Mouse (Mus musculus): ENCODE data around the gene Syngr1. TPM values are rescaled to one million over a fixed set of nuclear protein-coding genes. Genes with fewer than 3 reads are reported as not detected.

Syngr1 gene
- total RNA-seq, 2 experiments from 2014 or later = 46.1 to 46.4 TPM

GRCm38 (mm10) chr15:80082661-80083275 lies 8.4 kb upstream of the Syngr1 start:
- intact Hi-C loops (cut with DNase I) = loop anchor here (5.0 to 10.0 kb wide), 3 partner anchors 250 to 622 kb away; partner anchors contain the start of genes Cbx6, Npcd and Sun2
- H3K27ac ChIP-seq = peak overlapping the region; percentile 95
- TF ChIP-seq CTCF (IDR thresholded peaks at IDR 0.05) = no peak
- DNase-seq = no peak
- H3K4me3 ChIP-seq = peak overlapping the region; percentile 85

- DNase-seq = peak; percentile 97
- no peak for TF ChIP-seq CTCF (IDR thresholded peaks at IDR 0.05)
- intact Hi-C loops (cut with DNase I) = loop anchor here (5.0 to 10.0 kb wide), 3 partner anchors 251 to 621 kb away; partner anchors contain the start of genes Cbx6, Npcd and Sun2
- H3K4me3 ChIP-seq = peak overlapping the region; percentile 85
- peak overlapping the region; percentile 95 for H3K27ac ChIP-seq
Measured at GRCm38 (mm10) chr15:80083276-80083731, 7.8 kb upstream of the Syngr1 start.

- intact Hi-C loops (cut with DNase I) = loop anchor here (5.0 to 10.0 kb wide), 3 partner anchors 251 to 621 kb away; partner anchors contain the start of genes Cbx6, Npcd and Sun2
- TF ChIP-seq CTCF (IDR thresholded peaks at IDR 0.05) = no peak
- Histone ChIP-seq H3K27ac (peak overlapping the region; percentile 95), H3K4me3 (peak overlapping the region; percentile 85)
- DNase-seq = no peak
Measured at GRCm38 (mm10) chr15:80083740-80084139, 7.4 kb upstream of the Syngr1 start.

- intact Hi-C loops (cut with DNase I) = loop anchor here (10.0 kb wide), 2 partner anchors 343 to 617 kb away; partner anchors contain the start of gene Sun2
- no peak overlapping the region for H3K27ac ChIP-seq
- no peak for TF ChIP-seq CTCF (IDR thresholded peaks at IDR 0.05)
- DNase-seq = no peak
- no peak overlapping the region for H3K4me3 ChIP-seq
Measured at GRCm38 (mm10) chr15:80087406-80088012, 3.6 kb upstream of the Syngr1 start.

GRCm38 (mm10) chr15:80088637-80089036 lies 2.5 kb upstream of the Syngr1 start:
- peak; percentile 90 for DNase-seq
- TF ChIP-seq CTCF (IDR thresholded peaks at IDR 0.05) = peak; percentile 91
- Histone ChIP-seq H3K27ac (no peak overlapping the region), H3K4me3 (no peak overlapping the region)
- intact Hi-C loops (cut with DNase I) = loop anchor here (10.0 kb wide), 2 partner anchors 344 to 616 kb away; partner anchors contain the start of gene Sun2

- no peak for DNase-seq
- Histone ChIP-seq H3K4me3 (no peak overlapping the region), H3K27ac (peak overlapping the region; percentile 93)
- no peak for TF ChIP-seq CTCF (IDR thresholded peaks at IDR 0.05)
- intact Hi-C loops (cut with DNase I) = loop anchor here (2.0 to 5.0 kb wide), 2 partner anchors 43 to 137 kb away; partner anchors contain the start of gene Tab1
Measured at GRCm38 (mm10) chr15:80090155-80090554, 979 bp upstream of the Syngr1 start.

GRCm38 (mm10) chr15:80090741-80091120 lies 403 bp upstream of the Syngr1 start:
- peak overlapping the region; percentile 87 for H3K4me3 ChIP-seq
- TF ChIP-seq CTCF (IDR thresholded peaks at IDR 0.05) = no peak
- peak overlapping the region; percentile 93 for H3K27ac ChIP-seq
- no peak for DNase-seq
- intact Hi-C loops (cut with DNase I) = loop anchor here (2.0 to 5.0 kb wide), 2 partner anchors 42 to 137 kb away; partner anchors contain the start of gene Tab1

GRCm38 (mm10) chr15:80092041-80092441 lies 907 bp downstream of the Syngr1 start:
- intact Hi-C loops (cut with DNase I) = loop anchor here (5.0 kb wide), 1 partner anchor 135 kb away; no protein-coding TSS in a partner anchor
- no peak for DNase-seq
- Histone ChIP-seq H3K27ac (peak overlapping the region; percentile 93), H3K4me3 (peak overlapping the region; percentile 87)
- no peak for TF ChIP-seq CTCF (IDR thresholded peaks at IDR 0.05)

GRCm38 (mm10) chr15:80092599-80092998 lies 1.5 kb downstream of the Syngr1 start:
- TF ChIP-seq CTCF (IDR thresholded peaks at IDR 0.05) = no peak
- no peak overlapping the region for H3K4me3 ChIP-seq
- H3K27ac ChIP-seq = no peak overlapping the region
- intact Hi-C loops (cut with DNase I) = loop anchor here (5.0 kb wide), 1 partner anchor 135 kb away; no protein-coding TSS in a partner anchor
- DNase-seq = no peak

GRCm38 (mm10) chr15:80094201-80094600 lies 3.1 kb downstream of the Syngr1 start:
- intact Hi-C loops (cut with DNase I) = loop anchor here (5.0 kb wide), 1 partner anchor 133 kb away; no protein-coding TSS in a partner anchor
- Histone ChIP-seq H3K27ac (no peak overlapping the region), H3K4me3 (no peak overlapping the region)
- no peak for TF ChIP-seq CTCF (IDR thresholded peaks at IDR 0.05)
- DNase-seq = no peak

- no peak for TF ChIP-seq CTCF (IDR thresholded peaks at IDR 0.05)
- Histone ChIP-seq H3K4me3 (no peak overlapping the region), H3K27ac (no peak overlapping the region)
- intact Hi-C loops (cut with DNase I) = no loop called here
- no peak for DNase-seq
Measured at GRCm38 (mm10) chr15:80095596-80095995, 4.5 kb downstream of the Syngr1 start.

GRCm38 (mm10) chr15:80096406-80096805 lies 5.3 kb downstream of the Syngr1 start:
- intact Hi-C loops (cut with DNase I) = no loop called here
- DNase-seq = no peak
- no peak overlapping the region; the same call in 1 of the 2 replicates for H3K27ac ChIP-seq
- no peak overlapping the region for H3K4me3 ChIP-seq
- no peak for TF ChIP-seq CTCF (IDR thresholded peaks at IDR 0.05)

All from gastrocnemius, adult 2 months (tissue).